13 mouse cellular contexts compared by ENCODE assay signal in genomic region chr19:26863662-26864061, GRCm38 (mm10). TPM values are rescaled to one million over a fixed set of nuclear protein-coding genes. Genes with fewer than 3 reads are reported as not detected.
DNase-seq lines count a peak whose midpoint lies in the region; ATAC-seq and TF ChIP-seq lines count a peak whose summit lies in the region.
"Had no signal": no experiment of that assay in that cellular context is flagged by ENCODE, and none has a peak within 500 bp of the region (broad histone marks: within the 10 kb centered on the region; RNA-seq: fewer than 3 reads in every experiment).

No protein-coding gene starts in this region.

- peaks cover 7% of the 10 kb centered on the region; the same call in 1 of the 2 replicates for H3K4me1 ChIP-seq in lung, embryonic 14.5 days (ENCODE audit: insufficient read depth)
- peaks cover 21% of the 10 kb centered on the region; the same call in 1 of the 2 replicates for H3K4me1 ChIP-seq in hindbrain, postnatal 0 days (ENCODE audit: insufficient read depth, low read length)
- H3K4me1 ChIP-seq in heart, embryonic 10.5 days, result 0 out of 2 replicates have a peak, but pooled peaks cover 3% of the 10 kb centered on the region

- no peaks in the 10 kb centered on the region for H3K9me3 ChIP-seq in lung, embryonic 14.5 days (ENCODE audit: low read depth, low read length)
- no peaks in the 10 kb centered on the region for H3K9me3 ChIP-seq in hindbrain, postnatal 0 days (ENCODE audit: low read length)
- no peaks in the 10 kb centered on the region for H3K9me3 ChIP-seq in heart, embryonic 10.5 days
- H3K9me3 ChIP-seq: embryonic facial prominence, embryonic 12.5 days had no signal

- 42% methylated on average over 5 of the region's 5 CpGs for WGBS in lung, embryonic 14.5 days
- 40% methylated on average over 5 of the region's 5 CpGs for WGBS in hindbrain, postnatal 0 days
- 42% methylated on average over 5 of the region's 5 CpGs for WGBS in heart, embryonic 10.5 days

- H3K4me3 ChIP-seq in lung, embryonic 14.5 days (ENCODE audit: low read depth, low read length), result no peak overlapping the region
- H3K4me3 ChIP-seq in hindbrain, postnatal 0 days (ENCODE audit: low read length), result no peak overlapping the region
- no peak overlapping the region for H3K4me3 ChIP-seq in heart, embryonic 10.5 days
- H3K4me3 ChIP-seq: embryonic facial prominence, embryonic 12.5 days had no signal

- H3K27ac ChIP-seq in lung, embryonic 14.5 days (ENCODE audit: low read depth), result no peak overlapping the region; the same call in 1 of the 2 replicates
- no peak overlapping the region for H3K27ac ChIP-seq in hindbrain, postnatal 0 days
- H3K27ac ChIP-seq in heart, embryonic 10.5 days, result no peak overlapping the region
- H3K27ac ChIP-seq: embryonic facial prominence, embryonic 12.5 days had no signal

- H3K27me3 ChIP-seq in lung, embryonic 14.5 days (ENCODE audit: insufficient read depth, low read length), result no peaks in the 10 kb centered on the region
- no peaks in the 10 kb centered on the region for H3K27me3 ChIP-seq in hindbrain, postnatal 0 days (ENCODE audit: insufficient read depth, low read length)
- no peaks in the 10 kb centered on the region for H3K27me3 ChIP-seq in heart, embryonic 10.5 days (ENCODE audit: insufficient read depth, poor library complexity, severe bottlenecking)
- H3K27me3 ChIP-seq: embryonic facial prominence, embryonic 12.5 days had no signal

- peak; percentile 35; the same call in 1 of the 2 replicates for ATAC-seq in lung, embryonic 14.5 days (ENCODE audit: insufficient read depth)
- peak; percentile 72 for ATAC-seq in hindbrain, postnatal 0 days

- peak; percentile 78 for DNase-seq in lung, embryonic 14.5 days
- DNase-seq in lung, adult 18-20 months, result no peak
- DNase-seq in NIH3T3 (ENCODE audit: low read depth), result peak; percentile 43
- DNase-seq in adrenal gland, adult 18-20 months (ENCODE audit: low spot score in 2 of 2), result peak; percentile 30 to 43
- DNase-seq in hindbrain, postnatal 0 days (ENCODE audit: low spot score), result peak; percentile 74
- no peak for DNase-seq in heart, embryonic 10.5 days (ENCODE audit: low spot score)
- DNase-seq in embryo, embryonic 9.5 days (ENCODE audit: extremely low spot score), result no peak
- DNase-seq: gastrocnemius, postnatal 10 days had no signal

- no peak for TF ChIP-seq CTCF in lung, embryonic 14.5 days (IDR thresholded peaks at IDR 0.05; ENCODE audit: low read depth)
- TF ChIP-seq CTCF in hindbrain, postnatal 0 days (IDR thresholded peaks at IDR 0.05; ENCODE audit: low read depth), result no peak

- no peak overlapping the region for H3K9ac ChIP-seq in lung, embryonic 14.5 days
- H3K9ac ChIP-seq in hindbrain, postnatal 0 days (replicated peaks; ENCODE audit: low read length), result no peak overlapping the region
- H3K9ac ChIP-seq: embryonic facial prominence, embryonic 12.5 days had no signal

- no peak overlapping the region for H3K4me2 ChIP-seq in lung, embryonic 14.5 days
- H3K4me2 ChIP-seq in hindbrain, postnatal 0 days (ENCODE audit: low read depth, low read length), result no peak overlapping the region
- H3K4me2 ChIP-seq: embryonic facial prominence, embryonic 12.5 days had no signal

- H3K36me3 ChIP-seq in lung, embryonic 14.5 days (ENCODE audit: insufficient read depth), result no peaks in the 10 kb centered on the region
- H3K36me3 ChIP-seq in hindbrain, postnatal 0 days (ENCODE audit: insufficient read depth, low read length), result no peaks in the 10 kb centered on the region
- H3K36me3 ChIP-seq in heart, embryonic 10.5 days, result no peaks in the 10 kb centered on the region
- H3K36me3 ChIP-seq: embryonic facial prominence, embryonic 12.5 days; G1E had no signal

RNA-seq across cellular contexts. Expression of gene Gm815, which starts 22.0 kb away (rescaled TPM):
- 0.33 TPM in 1 of 2 replicates, not detected in the other for polyA plus RNA-seq in lung, embryonic 14.5 days (2014; fragmentation: Nextera tagmentation; extraction: Ambion mirVana)
- total RNA-seq in adrenal gland, adult 18-20 months (2021), result not detected
- total RNA-seq in hindbrain, postnatal 0 days (2014; rRNA removed), result not detected in 2 replicates
- not detected in 2 replicates for polyA plus RNA-seq in hindbrain, postnatal 0 days (2015; fragmentation: Nextera tagmentation; extraction: Ambion mirVana)
- not detected in 2 replicates for polyA plus RNA-seq in heart, embryonic 10.5 days (2016; fragmentation: Nextera tagmentation; extraction: Ambion mirVana)
- total RNA-seq: G1E; gastrocnemius, postnatal 10 days; hematopoietic stem cell, adult 5-6 weeks; left cerebral cortex, postnatal 25 days; megakaryocyte progenitor cell, adult 5-6 weeks had no signal
- polyA plus RNA-seq: embryonic facial prominence, embryonic 12.5 days; G1E had no signal

Comparison
In these comparisons a context has a peak if more than half of its experiments do, and no peak if none do; other contexts are left out.
1. DNase-seq: peak in lung, embryonic 14.5 days (single experiment), NIH3T3 (single experiment), adrenal gland, adult 18-20 months (2 of 2) and hindbrain, postnatal 0 days (single experiment); none in lung, adult 18-20 months (0 of 2), heart, embryonic 10.5 days (single experiment) and embryo, embryonic 9.5 days (single experiment).